Mouse (Mus musculus): Measurements from ENCODE around the gene Stt3b. TPM values are rescaled to one million over a fixed set of nuclear protein-coding genes. Genes with fewer than 3 reads are reported as not detected.

Stt3b gene
- polyA plus RNA-seq, 1 experiment from 2014 or later: 93.5 TPM

DNA sequence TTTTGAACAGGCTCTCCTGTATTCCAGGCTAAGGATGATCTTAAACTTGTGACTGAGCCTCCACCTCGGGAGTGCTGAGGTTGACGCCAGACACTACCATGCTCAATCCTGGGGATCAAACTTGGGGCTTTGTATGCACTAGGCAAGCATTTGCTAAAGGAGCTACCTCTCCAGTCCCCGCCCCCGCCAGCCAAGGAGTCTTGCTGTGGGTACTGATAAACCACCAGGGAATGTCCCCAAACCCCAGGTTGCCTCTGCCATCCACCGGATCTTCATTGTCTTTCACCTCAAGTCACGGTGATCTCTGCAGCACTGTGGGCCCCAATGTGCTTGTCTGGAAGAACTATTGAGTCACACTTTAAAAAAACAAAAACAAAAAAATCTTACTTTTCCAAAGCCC, 107.1 kb downstream of the Stt3b start:
- ATAC-seq (ENCODE audit: low FRiP score): no peak

GRCm38 (mm10) chr9:115201264-115201663, 109.0 kb downstream of the Stt3b start:
- 90% methylated on average over 6 of the region's 6 CpGs for WGBS
- Histone ChIP-seq H3K4me1 (peaks cover 6% of the 10 kb centered on the region), H3K27me3 (replicated peaks) (no peaks in the 10 kb centered on the region), H3K9me3 (replicated peaks) (no peaks in the 10 kb centered on the region), H3K9ac (replicated peaks) (no peak overlapping the region), H3K36me3 (no peaks in the 10 kb centered on the region), H3K4me3 (replicated peaks) (no peak overlapping the region), H3K27ac (replicated peaks) (no peak overlapping the region), H3K4me2 (no peak overlapping the region)
- no peak for ATAC-seq (ENCODE audit: low FRiP score)

More for the DNA sequence above, 107.1 kb downstream of the Stt3b start:
- H3K4me1 ChIP-seq: peaks cover 7% of the 10 kb centered on the region
- WGBS: 64% methylated on average over 6 of the region's 6 CpGs
- no peak overlapping the region for H3K4me2 ChIP-seq
- H3K4me3 ChIP-seq (replicated peaks): no peak overlapping the region
- H3K9ac ChIP-seq (replicated peaks): no peak overlapping the region
- no peaks in the 10 kb centered on the region for H3K9me3 ChIP-seq (replicated peaks)
- H3K27me3 ChIP-seq (replicated peaks): no peaks in the 10 kb centered on the region
- H3K36me3 ChIP-seq: no peaks in the 10 kb centered on the region
- no peak overlapping the region for H3K27ac ChIP-seq (replicated peaks)

DNA sequence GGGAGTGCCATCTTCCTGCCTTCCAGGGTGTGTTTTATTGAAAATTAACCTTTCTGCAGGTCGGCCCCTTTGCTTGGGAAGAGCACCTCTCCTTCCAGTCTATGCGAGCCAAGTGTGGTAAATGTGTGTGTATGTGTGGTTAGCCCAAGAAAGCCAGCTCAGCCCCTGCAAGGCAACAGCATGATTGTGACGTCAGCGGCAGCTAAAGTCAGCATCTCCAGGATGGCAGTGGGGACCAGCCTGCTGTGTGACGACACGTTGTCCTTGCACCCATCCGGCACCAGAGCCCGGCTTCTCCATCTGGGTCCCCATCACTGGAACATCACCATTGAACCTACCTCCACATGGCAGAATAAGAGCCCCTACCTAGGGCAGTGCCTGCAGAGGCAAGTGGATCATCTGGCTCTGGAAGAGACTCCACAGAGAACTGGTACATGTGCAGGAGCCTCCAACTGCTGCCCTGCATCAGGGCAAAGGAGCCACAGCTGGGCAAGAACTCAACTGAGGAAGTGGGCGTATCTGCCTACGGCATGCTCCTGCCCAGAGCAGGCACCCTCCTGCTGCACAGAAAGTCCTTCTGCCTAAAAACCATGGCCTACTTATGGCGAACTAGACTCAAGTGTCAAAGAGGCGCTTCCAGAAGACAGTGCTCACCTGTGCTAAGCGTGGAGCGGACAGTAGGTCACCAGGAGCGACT, 109.9 kb downstream of the Stt3b start:
- Histone ChIP-seq H3K4me2 (no peak overlapping the region), H3K4me1 (no peaks in the 10 kb centered on the region), H3K27ac (replicated peaks) (no peak overlapping the region), H3K36me3 (no peaks in the 10 kb centered on the region), H3K4me3 (replicated peaks) (no peak overlapping the region), H3K27me3 (replicated peaks) (no peaks in the 10 kb centered on the region), H3K9me3 (replicated peaks) (no peaks in the 10 kb centered on the region), H3K9ac (replicated peaks) (no peak overlapping the region)
- ATAC-seq (ENCODE audit: low FRiP score): no peak
- WGBS: 93% methylated on average over 15 of the region's 15 CpGs

DNA sequence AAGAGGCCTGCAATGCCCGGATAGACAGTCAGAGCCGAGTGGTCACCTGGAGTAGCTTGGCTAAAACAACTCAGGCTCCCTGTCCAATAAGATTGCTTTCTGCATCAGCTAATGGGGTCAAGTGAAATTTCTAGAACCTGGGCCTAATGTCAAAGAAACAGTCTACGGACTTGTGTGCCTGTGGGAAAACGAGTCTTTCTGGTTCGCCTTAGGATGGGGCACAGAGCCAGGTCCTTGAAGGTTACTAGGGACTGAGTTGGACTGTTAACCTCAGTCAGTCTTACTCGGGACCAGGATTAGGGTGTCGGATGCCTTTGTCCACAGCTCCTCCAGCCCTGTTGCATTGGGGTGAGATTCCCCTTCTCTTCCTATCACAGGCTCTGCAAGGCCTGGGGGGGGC, 113.1 kb downstream of the Stt3b start:
- WGBS: 71% methylated on average over 7 of the region's 7 CpGs
- Histone ChIP-seq H3K27me3 (replicated peaks) (no peaks in the 10 kb centered on the region), H3K4me2 (no peak overlapping the region), H3K27ac (replicated peaks) (no peak overlapping the region), H3K36me3 (no peaks in the 10 kb centered on the region), H3K4me3 (replicated peaks) (no peak overlapping the region), H3K4me1 (peaks cover 2% of the 10 kb centered on the region; the same call in 1 of the 2 replicates), H3K9ac (replicated peaks) (no peak overlapping the region), H3K9me3 (replicated peaks) (no peaks in the 10 kb centered on the region)
- ATAC-seq (ENCODE audit: low FRiP score): no peak

DNA sequence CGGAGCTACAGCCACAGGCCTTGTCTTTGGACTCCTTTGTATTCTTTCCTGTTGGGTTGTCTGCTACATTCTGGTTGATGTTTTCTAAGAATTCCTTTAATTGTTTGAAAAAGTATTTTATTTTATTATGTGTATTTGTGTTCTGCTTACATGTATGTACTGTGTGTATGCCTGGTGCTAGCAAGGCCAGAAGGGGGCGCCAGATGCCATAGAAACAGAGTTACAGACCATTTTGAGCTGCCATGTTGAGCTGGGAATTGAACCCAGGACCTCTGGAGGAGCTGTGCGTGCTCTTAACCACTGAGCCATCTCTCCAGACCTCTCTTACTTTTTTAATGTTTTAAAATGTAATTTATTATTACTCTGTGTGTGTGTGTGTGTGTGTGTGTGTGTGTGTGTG, 117.3 kb downstream of the Stt3b start:
- Histone ChIP-seq H3K27me3 (replicated peaks) (no peaks in the 10 kb centered on the region), H3K9me3 (replicated peaks) (no peaks in the 10 kb centered on the region), H3K4me1 (peaks cover 8% of the 10 kb centered on the region; the same call in 1 of the 2 replicates), H3K27ac (replicated peaks) (no peak overlapping the region), H3K4me2 (no peak overlapping the region), H3K4me3 (replicated peaks) (no peak overlapping the region), H3K36me3 (no peaks in the 10 kb centered on the region), H3K9ac (replicated peaks) (no peak overlapping the region)
- WGBS: 83% methylated on average over 3 of the region's 3 CpGs
- ATAC-seq (ENCODE audit: low FRiP score): no peak
